Mouse (Mus musculus): Measurements from ENCODE around the gene Rint1.

Rint1 gene

DNA sequence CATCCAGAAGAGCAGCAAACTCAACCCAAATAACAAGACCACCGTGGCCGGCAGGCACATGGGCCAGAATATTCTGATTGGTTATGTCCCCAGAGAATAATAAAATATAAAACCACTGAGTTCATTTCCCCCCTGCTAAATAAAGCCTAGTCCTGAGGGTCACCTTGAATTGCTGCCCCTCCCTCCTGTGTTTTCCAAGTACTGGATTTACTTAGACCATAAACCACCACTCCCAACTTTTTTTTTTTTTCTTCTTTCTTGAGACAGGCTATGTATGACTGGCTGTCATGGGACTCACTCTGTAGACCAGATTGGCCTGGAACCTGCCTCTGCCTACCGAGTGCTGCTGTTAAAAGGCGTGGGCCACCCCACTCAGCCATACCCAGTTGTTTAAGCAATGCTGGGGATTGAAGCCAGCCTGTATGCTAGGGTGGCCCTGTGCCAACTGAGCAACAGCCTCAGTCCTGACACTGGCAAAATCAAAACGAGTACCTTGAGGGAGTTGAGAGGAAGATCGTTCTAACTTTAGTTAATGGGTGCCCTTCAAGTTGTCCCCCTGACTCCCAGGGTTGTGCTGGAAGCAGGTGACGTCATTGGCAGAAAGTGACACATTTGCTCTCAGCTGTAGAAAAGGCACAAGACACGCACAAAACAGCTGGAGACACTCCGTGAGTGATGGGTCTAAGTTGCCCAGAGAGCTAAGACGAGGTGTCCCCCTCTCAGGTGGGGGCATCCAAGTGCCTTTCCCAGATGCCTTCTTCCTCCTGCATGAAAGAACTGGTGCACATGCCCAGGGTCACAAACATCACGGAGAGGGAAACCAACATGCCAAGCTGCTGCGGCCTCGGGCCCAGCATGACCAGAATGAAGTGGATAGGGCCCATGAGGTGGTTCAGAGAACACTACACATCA is 76.8 kb downstream of the Rint1 start:
- no peak for DNase-seq (ENCODE audit: low spot score)

DNA sequence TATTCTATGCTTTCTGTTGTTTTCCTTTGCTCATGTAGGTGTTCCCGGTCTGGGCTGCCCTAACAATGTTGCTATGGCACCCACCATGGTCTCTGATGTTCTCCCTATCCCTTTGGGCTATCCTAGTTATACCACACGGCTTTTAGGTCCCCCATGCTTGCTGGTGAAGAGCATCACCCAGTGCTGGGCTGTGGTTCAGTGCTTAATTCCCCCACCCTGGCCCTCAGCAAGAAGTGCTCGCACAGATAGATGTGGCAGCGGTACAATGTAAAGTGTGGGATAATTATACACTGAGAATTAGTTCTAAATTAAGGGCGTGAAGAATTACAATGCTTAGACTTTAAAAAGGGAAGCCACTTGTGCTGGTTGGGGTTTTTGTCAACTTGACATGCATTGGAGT is 78.4 kb downstream of the Rint1 start:
- DNase-seq (ENCODE audit: low spot score), result no peak
